Mouse (Mus musculus) lung, embryonic 15.5 days (tissue): Measurements from ENCODE around the gene Wdr77. TPM values are rescaled to one million over a fixed set of nuclear protein-coding genes. Genes with fewer than 3 reads are reported as not detected.
"Not testable (repeated sequence)": the region's sequence is repeated elsewhere in the genome, so short reads cannot be mapped to it uniquely, and the experiment has no call there.

Experiments
- ATAC-seq: fragments of 200-750 bp; cut with Nextera tagmentation; 2 replicates; pipeline ENCODE4 v1.8.0; 2017; ENCODE audit warnings: moderate number of reproducible peaks, borderline replicate concordance; ENCODE audit not compliant: low FRiP score, low TSS enrichment; ENCODE audit errors: extremely low read depth
- H3K27ac ChIP-seq: fragments of 300-500 bp; sonication (generic); 2 replicates; pipeline ENCODE4 v1.5.1; 2015; ENCODE audit warnings: moderate library complexity, mild to moderate bottlenecking, inconsistent platforms
- H3K27me3 ChIP-seq: fragments of 300-500 bp; sonication (generic); 2 replicates; pipeline ENCODE4 v1.6.1; 2015; ENCODE audit warnings: inconsistent platforms
- H3K36me3 ChIP-seq: fragments of 300-500 bp; sonication (generic); 2 replicates; pipeline ENCODE4 v1.6.1; 2015; ENCODE audit warnings: inconsistent platforms
- H3K4me1 ChIP-seq: fragments of 300-500 bp; sonication (generic); 2 replicates; pipeline ENCODE4 v1.6.1; 2015; ENCODE audit warnings: inconsistent platforms
- H3K4me2 ChIP-seq: fragments of 300-500 bp; sonication (generic); 2 replicates; pipeline ENCODE4 v1.6.1; 2015; ENCODE audit warnings: inconsistent platforms, mild to moderate bottlenecking, moderate library complexity
- H3K4me3 ChIP-seq: fragments of 300-500 bp; sonication (generic); 2 replicates; pipeline ENCODE4 v1.5.1; 2015; ENCODE audit warnings: mild to moderate bottlenecking, inconsistent platforms
- H3K9ac ChIP-seq: fragments of 300-500 bp; sonication (generic); 2 replicates; pipeline ENCODE4 v1.6.1; 2015; ENCODE audit warnings: inconsistent platforms
- H3K9me3 ChIP-seq: fragments of 300-500 bp; sonication (generic); 2 replicates; pipeline ENCODE4 v1.6.1; 2016; ENCODE audit warnings: inconsistent platforms
- WGBS: fragments of 180-500 bp; shearing (Covaris S2); methylation state at CpG from one replicate; pipeline ENCODE4 v1.1.7; 2015; 5-methylcytosine and 5-hydroxymethylcytosine counted together
- polyA plus RNA-seq: library from polyadenylated mRNA; unstranded; fragments of >200 nt; fragmentation: Nextera tagmentation; extraction: Ambion mirVana; gene quantifications from 2 replicates; pipeline ENCODE4 v1.2.1, GENCODE M21; 2015

Wdr77 gene
- polyA plus RNA-seq, result 127 and 133 TPM in 2 replicates

GRCm38 (mm10) chr3:105958974-105959580 is at the start of gene Wdr77:
Gene Wdr77, plus strand, starts transcription at chr3:105959369.
- WGBS, result under 1% methylated on average over 52 of the region's 52 CpGs
- peak within 1 kb of the TSS; percentile 82 for H3K4me3 ChIP-seq
- H3K27me3 ChIP-seq, result no peaks in the 10 kb centered on the region

GRCm38 (mm10) chr3:105910519-105911190 is 48.5 kb upstream of the Wdr77 start:
- H3K4me2 ChIP-seq, result no peak overlapping the region
- no peaks in the 10 kb centered on the region for H3K27me3 ChIP-seq

More at GRCm38 (mm10) chr3:105958974-105959580, at the start of gene Wdr77:
- Histone ChIP-seq H3K4me2 (peak within 1 kb of the TSS; percentile 72), H3K27ac (peak within 1 kb of the TSS; percentile 87), H3K4me1 (peaks cover 24% of the 10 kb centered on the region), H3K36me3 (peaks cover 45% of the 10 kb centered on the region), H3K9me3 (no peaks in the 10 kb centered on the region), H3K9ac (peak within 1 kb of the TSS; percentile 99)
- ATAC-seq, result peak; percentile 98

GRCm38 (mm10) chr3:105912097-105912880 is 46.9 kb upstream of the Wdr77 start:
- H3K9me3 ChIP-seq, result no peaks in the 10 kb centered on the region
- no peak overlapping the region for H3K4me2 ChIP-seq
- no peak overlapping the region for H3K4me3 ChIP-seq
- ATAC-seq, result no peak
- no peak overlapping the region for H3K9ac ChIP-seq
- H3K27ac ChIP-seq, result no peak overlapping the region
- H3K27me3 ChIP-seq, result no peaks in the 10 kb centered on the region
- no peaks in the 10 kb centered on the region for H3K36me3 ChIP-seq
- peaks cover 21% of the 10 kb centered on the region for H3K4me1 ChIP-seq
- 40% methylated on average over 9 of the region's 9 CpGs for WGBS

More at GRCm38 (mm10) chr3:105910519-105911190, 48.5 kb upstream of the Wdr77 start:
- no peak overlapping the region for H3K9ac ChIP-seq
- H3K36me3 ChIP-seq, result no peaks in the 10 kb centered on the region
- no peak overlapping the region for H3K4me3 ChIP-seq
- WGBS, result 73% methylated on average over 11 of the region's 11 CpGs
- ATAC-seq, result no peak
- peaks cover 21% of the 10 kb centered on the region for H3K4me1 ChIP-seq
- no peak overlapping the region for H3K27ac ChIP-seq
- H3K9me3 ChIP-seq, result no peaks in the 10 kb centered on the region

- Histone ChIP-seq H3K4me3 (no peak overlapping the region), H3K27ac (peak overlapping the region; percentile 48), H3K9ac (no peak overlapping the region), H3K4me2 (no peak overlapping the region), H3K36me3 (no peaks in the 10 kb centered on the region), H3K4me1 (peaks cover 21% of the 10 kb centered on the region), H3K9me3 (no peaks in the 10 kb centered on the region), H3K27me3 (no peaks in the 10 kb centered on the region)
- WGBS, result 24% methylated on average over 10 of the region's 10 CpGs
- peak; percentile 37; the same call in 1 of the 2 replicates for ATAC-seq
These were observed 45.1 kb upstream of the Wdr77 start for GRCm38 (mm10) chr3:105913839-105914681.

DNA sequence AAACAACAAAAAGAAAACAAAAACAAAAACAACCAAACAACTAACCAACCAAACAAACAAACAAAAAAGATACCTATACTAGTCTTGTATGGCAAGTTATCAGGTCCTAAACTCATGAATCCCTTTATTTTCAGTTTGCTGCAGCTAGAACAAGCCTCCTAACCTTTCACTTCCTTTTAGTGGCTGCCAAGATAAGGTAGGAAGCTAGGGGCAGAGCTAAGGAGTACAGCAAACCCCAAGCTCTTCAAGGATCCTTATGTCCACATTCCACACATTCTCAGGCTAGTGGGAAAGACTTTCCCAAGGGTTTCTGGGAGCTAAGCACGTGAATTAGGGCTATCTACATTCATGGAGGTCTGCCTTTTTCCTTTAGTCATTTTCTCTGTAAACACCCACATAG is 43.9 kb upstream of the Wdr77 start:
- Histone ChIP-seq H3K4me3 (no peak overlapping the region), H3K9me3 (no peaks in the 10 kb centered on the region), H3K36me3 (no peaks in the 10 kb centered on the region), H3K4me2 (no peak overlapping the region), H3K4me1 (peaks cover 21% of the 10 kb centered on the region), H3K27me3 (no peaks in the 10 kb centered on the region), H3K9ac (no peak overlapping the region), H3K27ac (peak overlapping the region; percentile 48)
- WGBS, result 0% methylated on average over 1 of the region's 1 CpGs
- peak; percentile 61; the same call in 1 of the 2 replicates for ATAC-seq

- not testable (repeated sequence) for H3K27me3 ChIP-seq, ATAC-seq, H3K36me3 ChIP-seq, H3K9me3 ChIP-seq, H3K27ac ChIP-seq, H3K4me2 ChIP-seq, H3K9ac ChIP-seq, H3K4me3 ChIP-seq
- H3K4me1 ChIP-seq, result peaks cover 21% of the 10 kb centered on the region
These were observed 42.7 kb upstream of the Wdr77 start for GRCm38 (mm10) chr3:105916455-105916854.

DNA sequence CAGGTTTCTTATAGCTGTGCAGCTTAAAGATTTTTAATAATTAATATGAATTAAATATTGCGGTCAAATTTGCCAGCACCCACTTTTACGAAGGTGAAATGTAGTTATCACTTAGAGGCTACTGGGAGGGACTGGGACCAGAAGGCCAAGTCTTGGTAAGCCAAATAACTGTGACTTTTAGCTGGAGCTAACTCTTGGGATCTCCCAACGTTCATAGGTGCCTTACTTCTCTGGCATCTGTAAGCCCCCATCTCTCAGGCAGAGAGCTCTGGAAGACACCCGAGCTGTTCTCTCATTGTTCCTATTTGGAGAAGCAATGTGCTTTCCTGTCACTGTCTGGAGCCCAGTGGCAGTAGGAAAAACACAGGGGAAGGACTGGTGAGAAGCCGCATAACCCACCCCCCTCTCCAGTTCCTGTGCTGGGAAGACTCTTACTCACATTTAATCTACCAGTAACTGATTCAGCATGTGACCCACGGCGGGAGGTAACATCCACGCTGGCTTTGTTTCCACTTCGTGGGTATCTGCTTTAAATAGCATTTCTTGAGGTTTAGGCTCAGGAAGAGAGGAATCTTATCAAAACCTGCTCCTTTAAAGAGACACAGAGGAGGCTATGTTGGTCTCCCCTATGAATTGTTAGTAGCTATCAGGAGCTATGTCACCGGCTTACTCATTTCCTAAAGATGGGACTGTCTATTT is 41.4 kb upstream of the Wdr77 start:
- Histone ChIP-seq H3K27me3 (no peaks in the 10 kb centered on the region), H3K4me1 (peaks cover 21% of the 10 kb centered on the region), H3K27ac (no peak overlapping the region), H3K4me3 (no peak overlapping the region), H3K9me3 (no peaks in the 10 kb centered on the region), H3K9ac (no peak overlapping the region), H3K36me3 (no peaks in the 10 kb centered on the region), H3K4me2 (no peak overlapping the region)
- 61% methylated on average over 10 of the region's 10 CpGs for WGBS
- no peak for ATAC-seq

DNA sequence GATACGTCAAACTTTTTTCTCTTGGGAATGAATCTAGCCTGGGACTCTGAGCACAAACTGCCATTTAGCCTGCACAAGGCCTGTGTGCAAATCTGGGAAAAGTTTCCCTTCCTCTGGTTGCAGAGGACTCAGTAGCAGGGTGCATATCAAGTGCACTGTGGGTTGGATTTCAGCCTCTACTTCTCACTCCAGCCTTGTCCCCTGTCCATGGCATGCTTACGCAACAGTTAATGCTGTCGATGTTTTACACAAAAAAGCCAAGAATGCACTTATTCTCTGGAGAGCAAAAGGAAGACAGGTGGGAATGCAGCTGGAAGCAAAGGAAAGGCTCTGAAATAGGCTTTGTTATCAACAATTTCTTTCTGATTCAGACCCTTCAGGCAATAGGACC is 40.8 kb upstream of the Wdr77 start:
- no peak overlapping the region for H3K4me3 ChIP-seq
- H3K27ac ChIP-seq, result no peak overlapping the region
- H3K4me2 ChIP-seq, result no peak overlapping the region
- no peak for ATAC-seq
- H3K4me1 ChIP-seq, result peaks cover 20% of the 10 kb centered on the region
- H3K36me3 ChIP-seq, result no peaks in the 10 kb centered on the region
- WGBS, result 52% methylated on average over 3 of the region's 3 CpGs
- H3K9me3 ChIP-seq, result no peaks in the 10 kb centered on the region
- no peak overlapping the region for H3K9ac ChIP-seq
- no peaks in the 10 kb centered on the region for H3K27me3 ChIP-seq

GRCm38 (mm10) chr3:105920743-105921142 is 38.4 kb upstream of the Wdr77 start:
- H3K4me2 ChIP-seq, H3K27me3 ChIP-seq, H3K36me3 ChIP-seq: not testable (repeated sequence)

GRCm38 (mm10) chr3:105921959-105922358 is 37.2 kb upstream of the Wdr77 start:
- Histone ChIP-seq H3K27ac (no peak overlapping the region), H3K4me2 (no peak overlapping the region), H3K9me3 (no peaks in the 10 kb centered on the region), H3K4me3 (no peak overlapping the region), H3K27me3 (no peaks in the 10 kb centered on the region), H3K36me3 (no peaks in the 10 kb centered on the region), H3K9ac (no peak overlapping the region), H3K4me1 (no peaks in the 10 kb centered on the region)
- ATAC-seq, result no peak
- WGBS, result 62% methylated on average over 2 of the region's 2 CpGs

More at GRCm38 (mm10) chr3:105920743-105921142, 38.4 kb upstream of the Wdr77 start:
- H3K27ac ChIP-seq, H3K9ac ChIP-seq, ATAC-seq, H3K4me3 ChIP-seq, H3K4me1 ChIP-seq, H3K9me3 ChIP-seq: not testable (repeated sequence)

GRCm38 (mm10) chr3:105924616-105925015 is 34.6 kb upstream of the Wdr77 start:
- ATAC-seq, result no peak

More at GRCm38 (mm10) chr3:105924616-105925015, 34.6 kb upstream of the Wdr77 start:
- no peaks in the 10 kb centered on the region for H3K9me3 ChIP-seq
- H3K27ac ChIP-seq, result no peak overlapping the region
- no peak overlapping the region for H3K4me3 ChIP-seq
- H3K27me3 ChIP-seq, result no peaks in the 10 kb centered on the region
- WGBS, result 79% methylated on average over 9 of the region's 9 CpGs
- no peaks in the 10 kb centered on the region for H3K36me3 ChIP-seq
- H3K4me1 ChIP-seq, result no peaks in the 10 kb centered on the region
- H3K4me2 ChIP-seq, result no peak overlapping the region
- no peak overlapping the region for H3K9ac ChIP-seq
